Mouse (Mus musculus) left cerebral cortex, postnatal 36 days (tissue): ENCODE results near the gene Tmem269. TPM values are rescaled to one million over a fixed set of nuclear protein-coding genes. Genes with fewer than 3 reads are reported as not detected.
A peak's percentile ranks its signal among the peaks of the same experiment; 100 is the strongest.

Source experiments
- DNase-seq, 2 experiments: peaks; one replicate each; pipeline ENCODE4 v3.0.0; 2021 to 2022; ENCODE audit warnings: low spot score in 2 of 2, mixed read lengths in 1 of 2
- intact Hi-C: fragments of 180-260 bp; cut with DNase I; formaldehyde crosslinking; loops from one replicate; pipeline ENCODE4 v1.15.1; 2025
- total RNA-seq, 2 experiments: library from RNA; stranded (reverse); gene quantifications; 2 replicates each; pipeline ENCODE4 v1.2.3; 2021

Tmem269 gene
- total RNA-seq, 2 experiments from 2014 or later, result 0.57 to 0.91 TPM

DNA sequence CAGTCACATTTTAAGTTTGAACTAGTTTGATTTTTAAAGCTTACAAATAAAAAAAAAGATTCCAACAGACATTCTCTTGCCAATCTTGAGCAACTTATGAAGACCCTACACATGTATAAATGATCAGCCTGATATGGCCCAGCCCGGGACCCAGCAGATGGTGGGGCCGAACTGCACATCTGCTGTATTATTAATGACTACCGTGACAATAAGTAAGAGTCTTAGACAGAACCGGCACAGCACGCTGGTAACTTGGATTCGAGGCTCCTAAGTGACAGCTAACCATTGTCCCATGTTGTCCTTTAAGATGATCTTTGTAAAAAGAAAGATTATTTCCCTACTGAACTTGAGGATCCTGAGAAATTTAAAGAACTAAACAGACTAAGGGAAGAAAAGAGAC lies 28.6 kb downstream of the Tmem269 start:
- DNase-seq, result no peak
- intact Hi-C loops, result no loop called here

GRCm38 (mm10) chr4:119188060-119188785 lies 29.8 kb downstream of the Tmem269 start:
- no peak for DNase-seq
- intact Hi-C loops, result no loop called here

- no peak for DNase-seq
- intact Hi-C loops, result no loop called here
These were observed 32.2 kb downstream of the Tmem269 start for GRCm38 (mm10) chr4:119185771-119186170.

- no peak for DNase-seq
- intact Hi-C loops, result no loop called here
These were observed 34.5 kb downstream of the Tmem269 start for GRCm38 (mm10) chr4:119183525-119183924.

- no peak for DNase-seq
- intact Hi-C loops, result no loop called here
These were observed 36.6 kb downstream of the Tmem269 start for GRCm38 (mm10) chr4:119181456-119181855.

- intact Hi-C loops, result no loop called here
- no peak for DNase-seq
These were observed 37.8 kb downstream of the Tmem269 start for GRCm38 (mm10) chr4:119180133-119180707.

GRCm38 (mm10) chr4:119178331-119178730 lies 39.7 kb downstream of the Tmem269 start:
- intact Hi-C loops, result no loop called here
- DNase-seq, result no peak

DNA sequence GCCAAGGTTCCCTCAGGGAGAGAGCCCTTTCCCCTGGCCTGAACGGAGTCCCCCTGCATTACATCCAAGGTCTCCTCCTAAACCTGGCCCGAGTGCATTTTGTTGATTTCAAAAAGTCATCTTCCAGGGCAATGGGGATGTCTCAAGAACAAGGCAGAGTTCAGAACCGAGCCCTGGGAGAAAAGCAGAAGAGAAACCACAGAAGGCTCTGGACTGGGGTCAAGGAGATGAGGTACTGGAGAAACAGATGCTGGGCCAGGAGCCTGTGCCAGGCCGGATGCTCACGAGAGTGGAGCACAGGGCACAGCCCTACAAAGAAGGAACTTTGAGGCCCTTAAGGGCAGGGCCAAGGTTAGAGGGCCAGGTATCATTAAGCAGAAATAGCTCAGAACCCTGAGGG lies 40.3 kb downstream of the Tmem269 start:
- no peak for DNase-seq
- intact Hi-C loops, result no loop called here

DNA sequence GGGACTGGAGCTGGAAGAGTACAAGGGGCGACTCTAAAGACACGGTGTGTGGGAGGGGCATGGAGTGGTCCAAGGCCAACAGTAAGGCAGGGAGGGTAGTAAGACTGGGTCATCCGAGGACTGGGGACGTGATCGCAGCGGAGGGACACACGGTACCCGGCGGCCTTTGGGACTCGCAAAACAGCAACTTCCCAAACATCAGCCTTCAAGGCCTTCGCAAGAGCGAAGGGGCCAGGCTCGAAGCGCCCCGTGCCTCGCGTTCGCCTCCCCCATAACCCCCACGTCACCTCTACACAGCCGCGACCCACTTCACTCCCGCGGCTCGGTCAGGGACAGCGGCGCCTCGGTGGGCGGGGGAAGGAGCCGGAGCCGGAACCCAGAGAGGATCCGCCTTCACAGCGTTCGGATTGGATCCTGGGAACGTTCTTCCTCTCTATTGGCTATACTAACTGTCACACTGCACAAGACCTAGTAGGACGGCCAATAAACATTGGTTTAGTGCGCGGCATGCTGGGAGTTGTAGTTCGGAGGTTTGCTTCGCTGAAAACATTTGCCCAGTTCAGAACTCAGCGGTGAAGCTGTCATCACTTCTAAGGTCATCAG lies 44.1 kb downstream of the Tmem269 start, which contains the start of gene Zfp691:
Zfp691 (minus strand) TSS at position 345 of the 603 bp plus-strand sequence.
- intact Hi-C loops, result no loop called here

DNA sequence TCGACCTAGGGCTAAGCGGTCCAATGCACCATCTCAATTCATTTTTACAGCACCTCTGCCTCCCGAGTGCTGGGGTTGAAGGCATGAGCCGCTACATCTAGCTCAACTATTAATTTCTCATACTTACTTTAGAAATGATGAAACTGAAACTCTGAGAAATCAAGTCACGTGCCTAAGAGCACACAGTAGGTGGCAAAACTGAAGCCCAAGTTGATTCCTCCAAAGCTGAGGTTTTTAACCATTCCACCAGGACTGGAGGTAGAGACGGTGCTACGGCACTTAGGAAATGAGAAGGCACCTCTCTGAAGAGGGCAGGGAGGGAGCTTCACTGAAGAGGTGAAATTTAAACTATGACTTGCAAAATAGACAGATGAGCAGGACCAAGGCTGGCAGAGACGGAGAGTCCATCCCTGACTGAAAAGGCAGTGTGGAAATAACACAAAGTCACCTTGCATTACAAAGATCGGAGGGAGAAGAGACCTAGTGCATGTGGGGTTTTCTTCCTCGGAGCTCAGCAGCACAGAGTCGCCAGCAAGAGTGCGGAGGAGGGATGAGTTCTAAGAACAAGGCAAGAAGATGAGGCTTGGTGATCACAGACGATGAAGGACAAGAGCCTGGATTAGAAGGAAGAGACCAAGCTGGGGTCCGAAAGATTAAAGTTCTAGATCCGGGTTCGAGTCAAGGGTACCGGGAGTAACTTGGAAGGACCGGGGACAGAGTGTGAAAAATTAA lies 44.9 kb downstream of the Tmem269 start:
- peak in 1 of 2 experiments; percentile 35 for DNase-seq
- intact Hi-C loops, result no loop called here

More for the DNA sequence above, 44.1 kb downstream of the Tmem269 start, which contains the start of gene Zfp691:
- DNase-seq, result peak; percentile 94 to 96

DNA sequence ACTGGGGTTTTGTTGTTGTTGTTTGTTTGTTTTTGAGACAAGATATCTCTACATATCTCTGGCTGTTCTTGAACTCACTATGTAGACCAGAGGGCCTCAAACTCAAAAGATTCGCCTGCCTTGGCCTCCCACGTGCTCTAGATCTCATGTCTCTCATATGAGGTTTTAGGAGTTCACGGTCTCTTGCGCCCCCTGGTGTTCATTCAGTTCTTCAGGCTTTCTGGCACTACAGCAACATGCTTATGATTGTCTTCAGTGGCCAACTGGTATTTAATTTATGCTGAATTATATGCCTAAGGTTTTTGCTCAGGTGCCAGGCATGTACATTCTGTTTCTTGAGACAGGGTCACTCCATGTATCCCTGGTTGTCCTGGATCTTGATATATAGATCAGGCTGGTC lies 50.4 kb downstream of the Tmem269 start:
- DNase-seq, result peak; percentile 76 to 82
- intact Hi-C loops, result loop anchor here (1.0 to 5.0 kb wide), 2 partner anchors 35 to 162 kb away; no protein-coding TSS in a partner anchor

DNA sequence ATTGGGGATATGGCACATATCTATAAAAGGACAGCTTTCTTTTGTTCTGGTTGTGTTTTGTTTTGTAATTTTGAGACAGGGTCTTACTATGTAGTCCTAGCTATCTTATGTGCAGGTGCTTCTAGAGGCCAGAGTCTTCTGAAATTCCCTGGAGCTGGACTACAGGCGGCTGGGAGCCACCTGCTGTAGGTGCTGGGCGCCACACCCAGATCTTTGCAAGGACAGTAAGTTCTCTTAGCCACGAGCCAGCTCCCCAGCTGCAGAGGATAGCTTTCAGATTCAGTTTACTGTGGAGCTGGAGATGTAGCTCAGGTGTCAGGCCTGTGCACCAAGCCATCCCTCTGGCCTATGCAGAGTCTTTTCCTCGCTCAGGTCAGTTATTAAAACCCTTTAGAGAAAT lies 50.9 kb downstream of the Tmem269 start:
- intact Hi-C loops, result loop anchor here (1.0 to 5.0 kb wide), 2 partner anchors 35 to 162 kb away; no protein-coding TSS in a partner anchor
- DNase-seq, result no peak

- intact Hi-C loops, result loop anchor here (5.0 kb wide), 1 partner anchor 36 kb away; no protein-coding TSS in a partner anchor
- DNase-seq, result no peak
These were observed 52.1 kb downstream of the Tmem269 start for GRCm38 (mm10) chr4:119165916-119166315.

DNA sequence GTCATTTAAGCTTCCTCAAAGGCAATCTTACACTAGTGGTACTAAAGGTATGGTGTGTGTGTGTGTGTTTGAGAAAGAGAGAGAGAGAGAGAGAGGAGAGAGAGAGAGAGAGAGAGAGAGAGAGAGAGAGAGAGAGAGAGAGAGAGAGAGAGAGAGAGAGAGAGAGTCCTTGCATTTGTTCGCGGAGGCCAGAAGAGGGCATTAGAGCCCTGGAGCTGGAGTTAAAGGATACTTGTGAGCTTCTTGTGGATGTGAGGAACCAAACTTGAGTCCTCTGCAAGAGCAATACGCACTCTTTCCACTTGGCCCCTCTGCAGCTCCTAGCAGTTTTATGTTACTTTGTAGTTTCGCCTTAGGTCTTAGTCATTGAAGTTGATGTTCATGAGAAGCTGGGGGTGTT lies 55.0 kb downstream of the Tmem269 start:
- no peak for DNase-seq
- intact Hi-C loops, result no loop called here

DNA sequence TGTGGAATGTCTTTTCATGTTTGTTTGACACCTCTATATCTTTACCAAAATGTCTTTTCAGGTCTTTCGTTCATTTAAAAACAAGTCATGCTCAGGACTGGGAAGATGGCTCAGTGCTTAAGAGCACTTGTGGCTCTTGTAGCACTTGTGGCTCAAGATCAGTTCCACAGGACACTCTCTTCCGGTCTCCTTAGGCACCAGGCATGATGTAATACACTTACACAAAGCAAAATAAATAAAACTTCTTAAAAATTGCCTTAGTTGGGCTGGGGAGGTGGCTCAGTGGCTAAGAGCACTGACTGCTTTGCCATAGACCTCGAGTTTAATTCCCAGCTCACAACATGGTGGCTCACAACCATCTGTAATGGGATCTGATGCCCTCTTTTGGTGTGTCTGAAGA lies 56.7 kb downstream of the Tmem269 start:
- DNase-seq, result no peak
- intact Hi-C loops, result no loop called here

DNA sequence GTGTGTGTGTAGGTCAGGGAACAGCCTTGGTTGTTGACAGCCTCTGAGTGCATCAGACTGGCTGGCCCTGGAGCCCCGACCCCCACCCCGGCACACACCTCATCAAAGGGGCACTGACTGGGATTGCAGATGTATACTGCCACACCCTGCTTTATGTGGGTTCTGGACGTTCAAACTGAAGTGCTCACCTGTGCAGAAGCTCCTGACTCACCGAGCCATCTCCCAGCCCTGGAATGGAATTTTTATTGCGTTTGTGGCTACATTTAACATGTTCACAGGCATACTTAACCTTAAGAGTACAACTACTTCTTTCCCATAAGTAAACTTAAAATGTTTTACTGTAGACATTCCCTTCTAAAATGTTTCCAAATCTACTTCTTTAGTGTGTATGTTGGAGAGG lies 60.1 kb downstream of the Tmem269 start:
- intact Hi-C loops, result no loop called here
- no peak for DNase-seq

DNA sequence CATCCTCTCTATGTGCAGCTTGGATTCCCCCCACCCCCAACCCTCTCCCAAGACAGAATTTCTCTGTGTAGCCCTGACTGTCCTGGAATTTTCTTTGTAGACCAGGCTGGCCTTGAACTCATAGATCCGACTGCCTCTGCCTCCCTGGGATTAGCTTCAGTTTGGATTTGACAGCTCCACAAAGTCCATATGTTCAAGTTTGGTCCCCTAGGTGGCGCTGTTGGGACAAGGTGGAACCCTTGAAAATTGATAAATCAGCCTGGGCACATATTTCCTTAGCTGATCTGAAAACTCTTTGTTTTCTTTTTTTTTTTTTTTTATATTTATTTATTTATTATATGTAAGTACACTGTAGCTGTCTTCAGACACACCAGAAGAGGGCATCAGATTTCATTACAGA lies 60.8 kb downstream of the Tmem269 start:
- no peak for DNase-seq
- intact Hi-C loops, result no loop called here
